Mouse (Mus musculus): ENCODE results near the gene Als2cr12.
"Not testable (repeated sequence)": the region's sequence is repeated elsewhere in the genome, so short reads cannot be mapped to it uniquely, and the experiment has no call there.

Gene Als2cr12

GRCm38 (mm10) chr1:58690006-58690744 is 5.6 kb downstream of the Als2cr12 start:
- DNase-seq (ENCODE audit: low spot score), result no peak

DNA sequence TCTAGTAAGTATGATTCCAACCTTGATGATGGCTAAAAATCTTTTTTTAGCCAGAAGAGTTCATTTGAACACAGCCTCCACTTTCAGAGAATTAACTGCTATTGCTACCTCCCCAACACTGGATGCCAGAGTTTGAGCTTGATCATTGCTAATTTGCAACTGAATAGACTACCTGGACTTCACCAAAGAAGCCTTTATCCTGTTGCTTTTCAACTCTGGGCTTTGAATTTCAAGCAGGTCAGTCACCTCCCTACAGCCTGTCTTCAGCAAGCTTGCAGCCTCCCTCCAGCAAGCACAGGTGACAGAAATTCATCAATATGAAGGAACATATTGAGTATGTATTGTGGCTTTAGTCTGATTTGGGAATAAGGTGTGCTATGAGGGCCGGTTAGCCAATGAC is 6.4 kb downstream of the Als2cr12 start:
- no peak for DNase-seq (ENCODE audit: low spot score)

GRCm38 (mm10) chr1:58678412-58678811 is 17.4 kb downstream of the Als2cr12 start:
- DNase-seq (ENCODE audit: low spot score), result not testable (repeated sequence)

DNA sequence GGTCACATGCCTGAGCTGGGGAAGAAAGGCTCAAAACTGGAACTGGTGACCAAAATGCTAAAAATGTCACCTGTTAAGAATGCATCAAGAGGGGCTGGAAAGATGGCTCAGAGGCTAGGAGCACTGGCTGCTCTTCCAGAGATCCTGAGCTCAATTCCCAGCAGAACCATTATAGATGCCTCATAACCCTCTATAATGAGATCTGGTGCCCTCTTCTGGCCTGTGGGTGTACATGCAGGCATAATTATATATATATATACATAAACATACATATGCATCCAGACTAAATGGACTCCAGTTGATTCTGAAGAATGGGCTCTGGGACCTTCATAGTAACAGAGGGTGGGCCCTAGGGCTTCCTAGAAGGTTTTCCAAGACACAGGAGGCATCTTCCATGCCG is 18.2 kb downstream of the Als2cr12 start:
- DNase-seq (ENCODE audit: low spot score), result peak; percentile 34

DNA sequence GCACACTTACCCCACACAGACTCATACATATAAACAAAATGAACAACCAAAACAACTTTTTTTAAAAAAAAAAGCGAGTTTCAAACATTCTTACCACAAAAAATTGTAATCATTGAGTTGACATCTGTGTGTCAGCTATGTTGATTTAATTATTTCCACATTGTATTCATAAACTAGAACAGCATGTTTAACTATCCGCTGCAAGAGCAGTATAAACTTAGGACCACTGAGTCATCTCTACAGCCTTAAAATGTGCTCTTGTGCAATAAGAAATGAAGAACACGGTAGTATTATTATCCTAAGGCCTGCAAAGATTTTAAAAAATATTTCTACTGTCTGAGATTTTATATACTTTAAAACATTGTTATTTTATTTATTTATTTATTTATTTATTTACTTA is 20.8 kb downstream of the Als2cr12 start:
- no peak for DNase-seq (ENCODE audit: low spot score)

DNA sequence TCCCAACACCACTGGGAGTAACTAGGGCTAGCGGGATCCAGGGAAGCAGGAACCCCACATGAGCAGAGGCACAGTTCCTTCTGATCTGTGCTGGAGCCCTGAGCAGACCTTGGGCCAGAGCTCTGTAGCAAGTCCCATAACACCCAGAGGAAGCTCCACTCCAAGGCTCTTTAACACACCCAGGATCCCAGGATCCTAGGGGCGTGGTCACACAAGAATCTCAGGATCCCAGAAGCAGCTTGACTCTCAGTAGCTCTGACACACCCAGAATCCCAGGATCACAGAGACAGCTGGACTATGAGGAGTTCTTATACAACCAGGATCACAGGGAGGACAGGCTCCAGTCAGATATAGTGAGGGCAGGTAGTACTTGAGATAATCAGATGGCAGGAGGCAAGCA is 23.7 kb downstream of the Als2cr12 start:
- DNase-seq (ENCODE audit: low spot score), result no peak

DNA sequence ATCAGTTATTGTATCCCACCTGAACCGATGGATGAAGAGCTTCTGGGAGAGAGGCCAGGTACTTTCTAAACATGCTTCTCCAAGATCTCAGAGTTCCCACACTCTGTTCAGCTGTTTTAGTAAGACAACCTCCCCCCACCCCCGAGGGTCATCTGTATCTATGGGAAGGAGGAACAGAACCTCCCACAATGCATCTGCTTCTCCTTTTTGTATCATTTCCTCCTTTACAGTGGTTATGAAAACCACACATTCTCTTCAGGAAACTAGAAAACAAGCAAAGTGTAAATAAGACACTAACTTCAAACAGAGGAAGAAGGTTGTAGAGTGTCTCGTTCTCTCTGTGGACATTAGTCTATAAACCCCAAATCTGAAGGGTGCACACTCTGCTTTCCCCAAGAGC is 26.2 kb downstream of the Als2cr12 start:
- not testable (repeated sequence) for DNase-seq (ENCODE audit: low spot score)

DNA sequence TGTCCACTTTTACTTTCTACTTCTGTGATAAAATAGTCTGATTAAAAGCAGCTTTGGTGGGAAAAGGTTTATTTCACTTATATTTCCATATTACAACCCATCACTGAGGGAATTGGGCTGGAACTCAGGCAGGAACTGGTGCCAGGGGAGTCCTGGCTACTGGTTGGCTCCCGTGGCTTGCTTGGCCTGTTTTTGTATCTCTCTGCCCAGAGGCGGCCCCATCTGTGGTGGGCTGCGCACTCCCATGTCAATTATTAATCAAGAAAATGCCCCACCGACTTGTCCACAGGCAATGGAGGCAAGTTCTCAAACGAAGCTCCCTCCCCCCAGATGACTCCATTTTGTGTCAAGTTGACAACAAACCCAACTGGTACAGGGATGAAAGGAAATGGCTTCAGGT is 27.6 kb downstream of the Als2cr12 start:
- DNase-seq (ENCODE audit: low spot score), result no peak

- not testable (repeated sequence) for DNase-seq (ENCODE audit: low spot score)
These were observed 32.4 kb downstream of the Als2cr12 start for GRCm38 (mm10) chr1:58663365-58663764.

DNA sequence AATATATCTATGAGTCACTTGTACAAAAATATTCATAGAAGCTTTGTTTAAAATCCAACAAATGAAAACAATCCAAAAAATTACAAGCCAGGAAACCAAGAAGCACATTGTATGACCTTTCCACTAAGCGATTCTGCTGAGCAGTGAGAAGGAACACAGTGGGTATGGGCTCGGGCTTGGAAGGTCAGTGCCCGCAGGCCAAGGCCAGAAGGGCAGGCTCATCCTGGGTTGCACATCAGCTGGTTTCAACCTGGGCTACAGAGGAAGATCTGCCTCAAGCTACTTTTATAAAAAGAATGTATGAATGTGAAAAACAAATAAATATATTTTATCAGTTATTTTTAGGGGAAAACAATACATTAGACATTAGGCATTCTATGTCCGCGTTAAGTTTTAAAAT is 33.1 kb downstream of the Als2cr12 start:
- not testable (repeated sequence) for DNase-seq (ENCODE audit: low spot score)

DNA sequence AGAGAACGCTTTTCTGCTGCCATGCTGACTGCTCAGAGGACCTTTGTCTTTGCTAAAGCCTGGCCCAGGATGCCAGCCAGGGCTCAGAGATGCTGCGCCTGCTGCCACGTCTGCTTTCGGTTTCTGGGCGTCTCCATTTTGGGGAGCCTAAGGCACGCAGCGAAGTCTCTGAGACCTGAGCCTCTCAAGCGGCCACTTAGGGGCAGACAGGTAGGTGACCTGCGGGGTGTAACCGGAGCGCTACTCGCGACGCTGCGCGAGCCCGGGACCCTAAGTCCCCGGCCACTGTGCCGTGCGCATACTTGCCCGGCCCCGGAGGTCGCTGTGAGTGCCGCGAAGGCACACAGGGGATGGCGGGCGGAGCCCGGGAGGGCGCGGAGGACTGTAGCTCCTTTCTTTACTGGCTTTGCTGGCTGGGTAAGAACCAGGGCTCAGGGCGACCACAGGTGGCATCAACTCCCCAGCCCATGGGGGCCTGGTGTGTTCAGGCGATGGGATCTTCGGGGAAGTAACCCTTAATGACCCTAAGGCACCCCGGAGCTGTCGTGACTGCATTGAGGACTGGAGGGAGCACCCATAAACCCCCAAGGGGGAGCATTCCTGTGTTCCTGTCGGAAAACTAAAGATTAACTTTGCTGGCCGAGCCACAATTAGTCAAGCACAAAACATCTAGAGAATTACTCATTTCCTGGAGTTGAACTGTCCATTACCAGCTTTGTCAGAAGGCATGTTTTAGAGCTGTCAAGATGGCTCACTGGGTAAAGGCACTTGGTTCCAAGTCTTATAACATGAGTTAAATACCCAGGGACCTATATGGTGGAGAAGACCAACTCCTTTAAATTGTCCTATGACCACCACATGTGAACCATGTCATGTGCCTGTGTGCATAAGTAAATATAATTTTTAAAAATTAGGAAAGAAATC is 43.0 kb downstream of the Als2cr12 start:
- peak; percentile 64 for DNase-seq (ENCODE audit: low spot score)

DNA sequence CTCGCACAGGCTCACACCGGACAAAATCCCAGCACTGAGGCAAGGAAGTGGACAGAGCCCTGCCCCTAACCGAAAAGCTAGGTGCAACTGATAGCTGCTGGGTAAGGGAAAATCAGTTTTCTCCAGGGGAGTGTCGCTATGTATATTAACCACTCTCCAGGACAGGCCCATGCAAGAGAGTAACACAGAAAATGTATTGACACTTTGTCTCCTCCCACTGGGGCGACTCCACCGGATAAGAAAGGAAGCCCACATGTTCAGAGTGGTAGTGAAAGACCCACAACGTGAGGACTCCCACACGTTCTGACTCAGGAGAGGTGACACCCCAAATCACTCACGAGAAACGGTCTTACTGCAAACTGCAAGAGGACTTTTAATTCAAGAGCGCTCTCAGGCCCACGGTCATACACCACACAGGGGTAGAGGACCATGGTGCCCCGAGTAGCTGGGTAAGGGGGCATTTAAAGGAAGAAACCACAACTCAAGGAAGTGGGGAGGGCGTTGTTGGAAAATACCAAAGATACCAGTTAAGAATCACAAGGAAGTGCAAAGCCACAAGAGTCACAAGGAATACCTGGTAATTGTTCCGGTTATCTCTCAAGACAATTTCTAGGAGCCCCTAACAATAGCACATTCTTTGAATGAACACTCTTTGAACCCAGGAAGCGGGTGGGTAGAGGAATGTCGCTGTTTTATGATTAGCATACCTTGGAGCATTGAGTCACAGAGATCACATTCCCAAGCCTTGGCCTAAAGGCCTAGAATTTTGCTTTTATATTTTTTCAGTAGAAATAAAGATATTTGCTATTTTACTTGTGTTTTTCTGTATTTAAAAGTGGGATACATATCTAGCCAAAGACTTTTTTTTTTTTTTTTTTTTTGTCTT is 44.0 kb downstream of the Als2cr12 start:
- DNase-seq (ENCODE audit: low spot score), result not testable (repeated sequence)

GRCm38 (mm10) chr1:58628847-58629246 is 66.9 kb downstream of the Als2cr12 start:
- not testable (repeated sequence) for DNase-seq (ENCODE audit: low spot score)

DNA sequence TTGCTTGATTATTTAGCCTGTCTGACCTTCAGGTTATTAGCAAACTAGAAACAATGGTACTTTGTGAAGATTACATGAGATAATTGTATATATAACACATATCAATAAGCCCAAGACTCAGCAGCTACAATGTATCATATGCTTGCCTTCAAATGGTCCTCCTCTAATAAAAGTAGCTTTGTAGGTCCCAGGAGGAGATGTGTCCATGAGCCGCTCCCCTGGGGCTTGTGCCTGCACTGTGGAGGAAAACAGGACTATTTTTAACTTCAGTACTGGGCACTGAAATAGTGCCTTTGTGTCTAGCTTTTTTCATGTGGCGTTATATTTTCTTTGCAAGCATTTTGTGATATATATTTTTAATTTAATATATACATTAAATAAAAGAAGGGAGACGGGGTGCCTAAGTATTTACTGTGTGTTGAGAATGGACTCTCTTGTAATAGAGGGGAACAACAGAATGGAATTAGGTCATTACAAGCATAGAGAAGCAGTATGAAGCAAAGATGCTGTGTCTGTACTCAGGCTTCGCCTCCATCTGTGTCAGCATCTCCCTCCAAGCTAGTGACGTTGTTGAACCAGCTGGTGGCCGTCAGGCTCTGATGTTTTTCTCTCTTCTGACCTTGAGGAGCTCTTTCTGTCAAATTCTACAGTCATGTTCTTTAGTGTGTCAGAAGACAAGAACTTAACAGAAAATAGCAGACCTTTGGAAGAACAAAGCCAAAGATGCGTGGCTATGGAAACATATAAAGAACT is 73.6 kb downstream of the Als2cr12 start:
- DNase-seq (ENCODE audit: low spot score), result no peak

GRCm38 (mm10) chr1:58621251-58621650 is 74.5 kb downstream of the Als2cr12 start:
- DNase-seq (ENCODE audit: low spot score), result no peak

DNA sequence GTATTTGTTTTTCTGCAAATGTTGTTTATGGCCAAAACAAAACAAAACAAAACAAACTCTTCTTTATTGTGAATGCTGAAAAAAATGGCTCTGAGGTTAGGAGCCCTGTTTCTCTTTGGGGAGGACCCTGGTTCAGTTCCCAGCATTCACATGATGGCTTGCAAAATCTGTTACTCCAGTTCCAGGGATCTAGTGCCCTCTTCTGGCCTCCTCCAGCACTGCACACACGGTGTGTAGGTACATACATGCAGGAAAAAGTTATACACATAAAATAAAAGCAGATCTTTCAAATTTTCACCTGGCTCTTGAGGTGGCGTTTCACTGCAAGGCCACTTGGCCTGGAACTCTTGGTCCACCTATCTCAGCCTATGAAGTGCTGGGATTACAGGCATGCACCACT is 77.0 kb downstream of the Als2cr12 start:
- no peak for DNase-seq (ENCODE audit: low spot score)

DNA sequence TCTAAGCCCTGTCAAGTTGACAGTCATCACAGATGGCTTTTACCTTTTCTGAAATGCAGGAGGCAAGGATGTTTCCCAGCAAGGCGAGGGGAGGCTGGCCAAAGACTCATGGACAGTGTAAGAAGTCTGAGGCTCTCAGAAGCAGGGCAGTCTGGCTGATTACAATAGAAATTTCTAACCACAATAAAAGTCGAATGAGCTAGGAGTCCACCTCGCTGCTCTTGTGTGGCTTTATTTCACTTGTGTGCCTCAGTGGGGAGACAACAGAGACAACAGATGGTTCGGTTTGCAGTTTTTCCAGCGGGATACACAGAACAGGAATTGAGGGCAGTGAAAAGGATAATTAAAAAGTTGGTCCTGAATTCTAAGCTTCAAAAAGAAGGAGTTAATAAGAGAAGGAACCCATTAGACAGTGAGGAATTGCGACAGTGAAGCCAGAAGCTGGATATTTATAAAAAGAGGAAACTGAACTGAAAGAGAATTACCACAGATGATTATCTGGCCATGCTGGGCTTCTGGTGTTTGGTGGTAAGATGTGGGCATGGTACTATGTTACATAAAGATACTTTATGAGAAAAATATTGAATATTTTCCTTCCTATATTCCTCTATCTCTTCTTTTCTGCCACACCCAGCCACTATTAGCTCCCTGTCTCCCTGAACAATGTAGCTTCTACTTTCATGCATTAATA is 77.7 kb downstream of the Als2cr12 start:
- DNase-seq (ENCODE audit: low spot score), result no peak

DNA sequence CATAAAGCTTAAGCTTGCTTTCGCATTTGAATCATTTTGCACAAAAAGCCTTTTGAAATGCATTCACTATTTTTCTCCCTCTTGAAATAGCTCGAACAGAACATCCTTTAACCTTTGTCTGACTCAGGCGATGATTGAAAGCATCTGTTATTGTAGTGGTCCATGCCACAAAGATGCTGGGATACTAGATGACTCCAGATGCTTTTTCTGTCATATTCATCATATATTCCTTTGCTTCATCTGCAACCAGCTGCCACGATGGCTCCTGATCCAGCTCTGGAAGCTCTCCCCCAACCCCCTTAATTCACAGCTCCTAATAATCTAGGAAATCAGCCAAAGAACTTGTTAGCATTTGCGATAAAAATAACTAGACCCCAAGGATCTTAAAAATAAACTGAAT is 78.7 kb downstream of the Als2cr12 start:
- no peak for DNase-seq (ENCODE audit: low spot score)

DNA sequence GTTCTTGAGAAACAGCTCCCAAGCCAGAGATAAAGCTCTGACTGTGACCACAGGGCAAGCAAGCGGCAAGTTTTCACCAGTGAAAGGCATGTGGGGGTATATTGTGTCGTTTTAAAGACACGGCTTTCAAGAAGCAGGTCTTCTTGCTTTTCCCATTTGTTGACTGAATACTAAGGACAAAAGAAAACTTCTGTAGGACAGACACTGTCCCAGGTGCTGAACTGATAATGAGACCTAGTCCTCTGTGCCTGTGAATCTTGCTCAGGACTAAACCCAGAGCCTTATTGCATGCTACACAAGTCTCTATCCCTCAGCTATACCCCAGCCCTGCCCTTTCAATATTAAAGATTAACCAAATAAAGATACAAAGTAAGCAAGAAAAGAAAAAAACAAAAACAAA is 79.6 kb downstream of the Als2cr12 start:
- no peak for DNase-seq (ENCODE audit: low spot score)

- no peak for DNase-seq (ENCODE audit: low spot score)
These were observed 80.6 kb downstream of the Als2cr12 start for GRCm38 (mm10) chr1:58615146-58615545.

- DNase-seq (ENCODE audit: low spot score), result no peak
These were observed 81.4 kb downstream of the Als2cr12 start for GRCm38 (mm10) chr1:58614424-58614823.

Data from urinary bladder, postnatal 25 days (tissue).